Mouse (Mus musculus) mature B cell (primary cell): ENCODE measurements around the gene Defb35.
"Not testable (repeated sequence)": the region's sequence is repeated elsewhere in the genome, so short reads cannot be mapped to it uniquely, and the experiment has no call there.

ENCODE experiments used
- in situ Hi-C: fragments of 300-500 bp; cut with MboI; formaldehyde crosslinking; loops from 2 replicates; pipeline ENCODE4 v1.14.3; 2019

Gene Defb35

DNA sequence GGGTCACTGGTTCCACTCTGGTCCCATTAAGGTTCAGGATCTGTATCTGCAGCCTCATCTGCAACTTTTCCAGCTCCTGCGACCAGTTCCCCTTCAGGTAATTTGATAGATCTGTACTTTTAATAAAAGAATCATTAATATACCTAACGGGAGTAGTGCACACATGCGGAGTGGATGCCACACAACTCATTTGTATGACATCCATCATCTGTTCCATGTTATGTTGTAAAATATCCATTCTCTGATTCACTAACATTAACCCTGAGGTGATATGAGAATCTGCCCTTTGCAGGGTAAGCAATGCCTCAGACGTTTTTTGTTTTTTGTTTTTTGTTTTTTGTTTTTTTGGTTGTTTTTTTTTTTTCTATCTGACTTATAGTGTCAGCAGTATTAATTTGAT, at the start of gene Defb35:
TSS of gene Defb35 (plus strand) at position 301 of the 400 bp plus-strand sequence.
- in situ Hi-C loops, result not testable (repeated sequence)

DNA sequence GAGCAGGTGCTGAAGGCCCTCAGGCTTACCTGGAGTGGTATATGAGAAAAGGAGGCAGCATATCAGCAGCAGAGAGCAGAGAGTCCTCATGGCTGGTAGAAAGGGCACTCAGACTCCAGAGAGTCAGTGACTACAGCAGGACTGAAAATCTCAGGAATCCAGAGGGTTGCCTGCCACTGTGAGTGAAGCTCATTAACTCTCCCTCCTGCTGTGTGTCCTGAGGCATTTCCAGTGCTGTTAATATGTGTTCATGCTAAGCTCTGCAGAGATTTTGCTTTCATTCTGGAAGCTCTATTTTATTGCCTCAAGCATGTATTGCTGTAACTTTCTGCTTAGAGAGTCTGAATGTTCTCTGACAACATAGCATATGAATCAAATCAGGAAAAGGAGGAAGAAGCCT, 31.9 kb upstream of the Defb35 start, which contains the start of gene Defb11:
TSS of gene Defb11 (minus strand) at position 123 of the 400 bp plus-strand sequence.
- in situ Hi-C loops, result not testable (repeated sequence)

DNA sequence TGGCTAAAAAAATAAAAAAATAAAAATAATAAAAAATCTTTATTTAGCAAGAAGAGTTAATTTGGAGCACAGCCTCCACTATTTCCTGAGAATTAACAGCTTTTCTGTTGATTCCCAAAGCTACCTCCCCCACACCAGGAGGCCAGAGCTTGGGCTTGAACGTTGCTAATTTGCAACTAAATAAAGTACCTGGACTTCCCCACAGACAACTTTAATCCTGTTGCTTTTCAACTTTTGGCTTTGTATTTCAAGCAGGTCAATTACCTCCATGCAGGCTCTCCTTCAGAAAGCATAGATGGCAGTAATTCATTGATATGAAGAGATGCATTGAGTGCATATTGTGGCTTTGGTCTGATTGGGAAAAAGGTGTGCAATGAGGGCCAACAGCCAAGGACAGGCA, 26.2 kb upstream of the Defb35 start:
- in situ Hi-C loops, result no loop called here

DNA sequence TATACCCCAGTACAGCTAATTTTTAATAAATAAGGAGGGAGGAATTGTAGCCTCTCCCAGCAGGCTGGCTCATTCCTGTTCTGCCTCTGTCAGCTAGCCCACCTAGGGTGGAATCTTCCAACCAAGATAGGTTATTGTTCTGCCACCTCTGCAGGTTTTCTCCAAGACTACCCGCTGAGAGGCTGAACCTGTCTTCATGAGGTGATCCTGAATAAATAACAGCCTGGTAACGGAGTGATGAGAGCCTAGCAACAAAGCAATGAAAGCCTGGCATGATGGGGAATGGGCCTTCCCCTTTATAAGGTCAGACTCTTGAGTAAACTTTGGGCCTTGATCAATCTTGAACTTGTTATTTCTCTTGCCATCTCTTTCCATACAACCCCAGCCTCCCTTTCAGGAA, 25.6 kb upstream of the Defb35 start:
- in situ Hi-C loops, result no loop called here

DNA sequence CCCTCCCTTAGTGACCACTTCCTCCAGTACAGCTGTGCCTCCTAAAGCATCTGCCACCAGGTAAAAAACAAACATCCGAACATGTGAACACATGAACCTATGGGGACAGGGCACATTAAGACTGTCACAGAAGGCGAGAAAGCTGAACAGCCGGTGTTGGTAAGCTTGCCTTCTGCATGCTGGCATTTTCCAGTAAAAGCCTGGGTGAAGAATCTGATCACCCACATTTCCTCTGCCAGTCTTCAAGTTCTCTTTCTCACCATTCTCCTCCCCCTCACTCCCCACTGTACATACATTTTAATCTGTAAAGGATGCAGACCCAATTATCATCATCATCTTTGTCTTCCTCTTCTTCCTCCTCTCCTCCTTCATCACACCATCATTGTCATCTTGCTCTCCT, 22.5 kb upstream of the Defb35 start:
- in situ Hi-C loops, result no loop called here

DNA sequence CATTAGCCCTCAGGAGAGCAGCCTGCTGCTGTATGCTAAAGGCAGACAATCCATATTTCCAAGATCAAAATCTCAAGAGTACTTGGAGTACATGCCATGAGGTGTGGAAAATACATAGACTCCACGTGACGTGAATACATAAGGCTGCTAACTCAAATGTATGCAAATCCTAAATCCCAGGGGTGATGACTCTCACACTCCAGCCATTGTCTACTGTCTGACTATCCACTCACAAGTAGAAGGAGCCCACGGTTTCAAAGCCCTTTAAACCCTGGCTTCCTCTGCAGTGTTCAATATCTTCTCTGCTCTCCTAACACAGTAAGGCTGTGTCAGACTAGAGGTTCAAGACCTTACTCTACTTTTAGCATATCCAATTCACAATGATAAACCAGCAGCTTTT, 7.4 kb upstream of the Defb35 start:
- in situ Hi-C loops, result not testable (repeated sequence)

DNA sequence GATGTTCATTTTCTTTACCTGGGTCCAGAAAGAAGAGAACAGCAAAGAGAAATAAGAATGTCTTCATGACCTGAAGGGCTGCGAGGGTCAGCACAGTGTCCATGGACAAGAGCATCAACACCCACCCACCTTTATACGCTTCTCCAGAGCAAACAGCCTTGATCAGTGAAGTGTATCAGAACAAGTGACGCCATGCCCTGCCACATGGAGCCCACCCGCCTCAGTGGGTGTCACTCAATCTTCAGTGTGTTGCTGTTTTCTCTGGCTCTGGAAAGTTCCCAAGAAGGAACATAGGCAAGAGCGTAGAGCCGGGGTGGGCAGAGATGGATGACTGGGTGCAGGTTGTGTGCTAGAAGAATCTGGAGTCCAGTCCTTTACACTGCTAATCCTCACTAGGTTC, 5.5 kb upstream of the Defb35 start, which contains the start of gene Defb15:
TSS of gene Defb15 (minus strand) at position 101 of the 400 bp plus-strand sequence.
- in situ Hi-C loops, result no loop called here

DNA sequence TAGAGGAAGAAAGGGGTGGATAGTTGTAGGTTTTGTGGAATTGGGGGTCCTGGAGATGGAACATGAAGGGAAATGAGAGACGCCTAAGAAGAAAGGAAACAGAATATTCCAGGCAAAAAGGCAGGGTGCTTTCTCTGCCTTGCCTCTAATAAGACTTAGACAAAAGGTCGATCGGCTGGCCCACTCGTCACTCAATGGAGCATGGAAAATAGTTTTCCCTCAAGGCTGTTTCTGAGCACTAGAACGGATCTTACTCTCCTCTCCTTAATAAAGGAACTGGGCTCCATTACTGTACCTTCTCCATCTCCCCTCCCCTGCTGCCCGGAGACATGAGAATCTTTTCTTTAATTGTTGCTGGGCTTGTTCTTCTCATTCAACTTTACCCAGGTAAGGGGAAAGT, 8.3 kb downstream of the Defb35 start, which contains the start of gene Defb13:
TSS of gene Defb13 (plus strand) at position 301 of the 400 bp plus-strand sequence.
- in situ Hi-C loops, result no loop called here

DNA sequence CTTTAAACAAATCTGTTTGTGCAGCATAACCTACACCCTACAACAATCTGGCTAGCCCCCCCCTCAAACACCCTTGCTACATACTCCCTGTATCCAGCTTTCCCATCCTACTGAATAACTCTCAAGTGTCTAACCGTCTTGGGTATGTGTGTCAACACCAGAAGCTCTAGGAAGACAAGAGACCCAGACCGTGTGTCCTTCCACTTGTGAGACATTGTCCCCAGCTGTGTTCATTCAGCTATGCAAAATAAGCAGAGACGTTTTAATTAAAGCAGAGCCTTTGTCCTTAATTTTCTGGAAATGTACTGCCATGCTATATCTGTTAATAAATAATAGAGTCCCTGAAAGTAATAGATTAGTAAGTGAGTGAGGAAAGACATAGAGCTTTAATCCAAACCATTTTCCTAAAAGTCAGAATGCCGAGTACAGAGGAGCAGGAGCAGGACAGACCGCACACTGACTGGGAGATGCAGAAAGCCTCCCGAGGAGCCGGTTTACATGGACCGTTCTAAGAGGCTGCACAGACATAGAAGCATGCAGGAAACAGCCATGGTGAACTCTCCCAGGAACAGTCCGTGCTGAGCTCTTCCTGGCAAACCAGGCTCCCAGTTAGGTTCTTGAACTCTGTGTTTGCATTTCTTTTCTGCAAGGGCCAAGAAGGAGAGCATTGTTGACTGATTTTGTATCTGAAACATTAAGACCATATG, 9.3 kb downstream of the Defb35 start:
- in situ Hi-C loops, result no loop called here

DNA sequence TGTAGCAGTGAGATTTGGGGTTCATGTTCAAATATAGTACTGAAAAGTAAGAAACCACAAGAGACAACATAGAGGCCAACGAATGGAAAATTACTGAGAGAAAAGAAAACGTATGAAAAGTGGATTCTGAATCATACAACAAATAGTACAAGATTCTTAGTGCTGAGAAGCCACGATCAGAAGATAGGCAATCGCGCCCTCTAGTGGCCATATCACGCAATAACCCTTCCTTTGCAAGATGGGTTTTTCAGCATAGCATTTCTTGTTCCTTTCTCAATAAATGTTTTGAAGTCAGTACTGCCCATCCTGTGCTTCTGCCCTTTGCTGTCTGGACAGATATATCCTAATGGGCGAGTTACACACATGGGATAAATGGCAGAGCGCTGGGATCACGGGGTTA, 17.2 kb downstream of the Defb35 start:
- in situ Hi-C loops, result no loop called here

DNA sequence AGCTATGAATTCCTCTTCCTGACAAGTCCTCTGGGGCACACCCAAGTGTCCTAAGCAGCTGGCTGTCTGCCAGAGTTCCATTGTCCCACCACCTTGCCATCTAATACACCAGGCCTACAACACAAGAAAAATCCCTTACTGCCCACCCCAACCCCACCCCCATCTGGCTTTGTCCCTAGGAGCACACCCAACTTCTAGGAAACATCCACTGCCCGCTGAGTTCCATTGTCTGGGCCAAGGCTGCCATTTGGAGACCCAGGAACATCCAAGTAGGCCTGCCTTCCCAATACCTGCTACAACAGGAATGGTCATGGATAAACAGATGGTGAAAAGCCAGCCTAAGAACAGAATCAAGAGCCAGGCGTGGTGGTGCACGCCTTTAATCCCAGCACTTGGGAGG, 18.2 kb downstream of the Defb35 start:
- in situ Hi-C loops, result no loop called here

DNA sequence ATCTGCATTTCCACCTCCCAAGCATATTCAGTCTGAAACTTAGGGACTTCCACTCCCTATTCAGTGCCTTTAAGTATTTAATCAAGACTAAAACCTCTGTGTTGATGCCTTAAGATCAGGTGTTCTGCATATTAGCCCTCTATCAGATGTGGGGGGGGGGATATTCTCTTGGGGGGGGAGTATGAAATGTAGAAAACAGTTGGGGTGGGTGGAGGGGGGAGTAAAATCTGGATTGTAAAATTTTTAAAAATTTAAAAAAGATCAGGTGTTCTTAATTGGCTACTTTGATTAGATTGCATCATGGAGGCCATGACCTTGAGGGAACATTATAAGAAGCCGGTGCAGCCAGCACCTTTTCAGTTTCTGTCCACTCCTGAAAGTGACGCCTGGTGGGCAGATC, 20.3 kb downstream of the Defb35 start, which contains the start of gene Fam90a1a:
TSS of gene Fam90a1a (plus strand) at position 301 of the 400 bp plus-strand sequence.
- in situ Hi-C loops, result no loop called here

DNA sequence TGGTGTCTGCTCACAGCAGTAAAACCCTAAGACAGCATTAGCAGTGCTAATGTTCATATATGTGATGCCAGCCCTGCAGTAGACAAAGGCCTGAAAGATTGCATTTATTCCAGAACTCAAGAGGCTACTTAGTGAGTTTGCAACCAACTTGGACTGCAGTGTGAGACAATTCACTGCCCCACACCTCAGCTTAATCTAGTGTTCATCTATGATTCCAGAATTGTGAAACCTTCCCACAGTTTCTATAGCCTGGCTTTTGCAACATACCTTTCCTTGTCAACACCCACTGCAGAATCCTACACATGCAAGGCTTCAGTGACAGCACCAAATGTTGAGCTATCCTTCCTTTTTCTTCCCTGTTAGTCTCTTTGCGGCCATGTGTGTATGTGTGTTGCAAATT, 28.5 kb downstream of the Defb35 start:
- in situ Hi-C loops, result no loop called here

DNA sequence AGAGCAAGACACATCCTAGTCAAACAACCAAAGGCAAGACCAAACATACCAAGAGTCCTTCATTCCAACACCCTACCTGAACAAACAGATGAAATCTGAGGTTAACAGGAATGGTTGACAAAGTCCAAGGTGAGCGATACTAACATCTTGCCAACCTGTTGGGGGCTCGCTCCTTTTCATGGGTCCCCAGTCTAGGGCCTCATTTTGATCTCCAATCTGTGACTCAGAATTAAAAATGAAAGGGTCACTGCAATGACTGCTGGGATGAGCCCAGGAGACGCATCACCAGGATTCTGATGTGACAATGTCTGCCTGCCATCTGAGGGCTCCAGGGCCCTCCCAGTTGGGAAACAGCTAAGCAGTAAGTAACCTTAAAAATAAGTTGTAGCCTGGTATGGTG, 31.3 kb downstream of the Defb35 start, which contains the start of gene Ccdc70:
TSS of gene Ccdc70 (plus strand) at position 301 of the 400 bp plus-strand sequence.
- in situ Hi-C loops, result no loop called here

DNA sequence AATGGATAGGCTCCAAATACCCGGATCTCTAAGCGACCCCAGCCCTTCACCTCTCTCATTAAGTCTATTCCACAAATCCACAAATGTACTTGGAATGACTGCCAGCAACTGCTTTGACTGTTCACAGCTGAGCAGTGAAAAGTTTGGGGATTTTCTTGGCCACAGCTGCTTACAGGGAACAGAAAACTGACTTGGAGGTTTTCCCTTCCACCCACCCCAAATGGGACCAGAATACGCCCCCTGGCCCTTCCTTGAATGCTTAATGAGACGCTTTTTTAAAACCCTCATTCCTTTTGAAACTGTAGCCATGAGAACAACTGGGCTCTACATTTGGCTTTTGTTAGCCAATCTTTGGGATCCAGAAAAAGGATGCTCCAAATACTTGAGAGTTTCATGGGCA, 40.0 kb downstream of the Defb35 start:
- in situ Hi-C loops, result no loop called here

DNA sequence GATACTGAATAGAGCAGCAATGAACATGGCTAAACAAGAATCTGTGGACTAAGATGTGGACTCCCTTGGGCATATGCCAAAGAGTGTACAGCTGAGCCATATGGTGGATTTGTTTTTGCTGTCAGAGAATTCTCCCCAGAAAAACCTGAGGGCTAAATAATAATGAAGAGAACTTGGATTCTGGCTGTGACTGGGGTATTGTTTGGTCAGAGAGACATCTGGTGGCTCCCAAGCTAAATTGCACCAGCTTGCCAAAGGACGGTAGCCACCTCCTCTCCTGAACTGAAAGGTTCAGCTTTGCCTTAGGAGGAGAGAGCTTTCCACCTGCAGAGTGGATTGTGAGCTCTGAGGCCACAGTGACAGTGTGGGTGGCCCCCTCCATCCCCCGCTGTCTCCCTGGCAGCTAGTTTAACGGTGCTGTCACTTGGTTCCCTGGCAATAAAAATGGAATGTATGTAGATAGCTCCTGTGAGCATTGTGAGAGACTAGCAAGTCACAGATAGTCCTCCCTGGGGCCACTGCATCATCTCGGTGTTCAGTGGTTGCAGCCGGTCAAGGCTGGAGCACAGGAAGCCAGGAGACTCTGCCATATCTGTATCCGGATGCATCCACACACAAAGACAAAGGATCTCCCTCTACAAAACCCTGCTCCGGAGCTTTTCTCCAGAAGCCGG, 43.6 kb downstream of the Defb35 start:
- in situ Hi-C loops, result no loop called here
